Mouse (Mus musculus): Measurements from ENCODE around the gene Hddc3. TPM values are rescaled to one million over a fixed set of nuclear protein-coding genes. Genes with fewer than 3 reads are reported as not detected.
A peak's percentile ranks its signal among the peaks of the same experiment; 100 is the strongest.

The Hddc3 gene
- polyA plus RNA-seq, 1 experiment = 7.2 TPM

GRCm38 (mm10) chr7:80373352-80373751 lies 30.4 kb downstream of the Hddc3 start:
- WGBS = 69% methylated on average over 4 of the region's 4 CpGs
- H3K4me1 ChIP-seq (ENCODE audit: control insufficient read depth, insufficient read depth, insufficient read length, low read length) = peaks cover 5% of the 10 kb centered on the region
- H3K4me3 ChIP-seq (ENCODE audit: low read depth, low read length) = no peak overlapping the region
- TF ChIP-seq CTCF (IDR thresholded peaks at IDR 0.05; ENCODE audit: extremely low read depth, insufficient read length, insufficient replicate concordance, low read depth, low read length) (no peak), POLR2A (IDR thresholded peaks at IDR 0.05; ENCODE audit: low read depth, low read length) (no peak)
- H3K27me3 ChIP-seq (ENCODE audit: control insufficient read depth, insufficient read depth, low read length) = no peaks in the 10 kb centered on the region
- 0 out of 2 replicates have a peak overlapping the region, but pooled peaks have one; percentile 14 for H3K27ac ChIP-seq (ENCODE audit: insufficient read depth, low read depth, low read length)
- H3K36me3 ChIP-seq (ENCODE audit: control insufficient read depth, insufficient read depth, low read length) = no peaks in the 10 kb centered on the region

- WGBS = 83% methylated on average over 12 of the region's 12 CpGs
- peaks cover 3% of the 10 kb centered on the region; the same call in 1 of the 2 replicates for H3K4me1 ChIP-seq (ENCODE audit: control insufficient read depth, insufficient read depth, insufficient read length, low read length)
These were observed 30.9 kb downstream of the Hddc3 start for GRCm38 (mm10) chr7:80373850-80374249.

GRCm38 (mm10) chr7:80374280-80374679 lies 31.4 kb downstream of the Hddc3 start:
- Histone ChIP-seq H3K27me3 (ENCODE audit: control insufficient read depth, insufficient read depth, low read length) (no peaks in the 10 kb centered on the region), H3K27ac (ENCODE audit: insufficient read depth, low read depth, low read length) (0 out of 2 replicates have a peak overlapping the region, but pooled peaks have one; percentile 6), H3K4me1 (ENCODE audit: control insufficient read depth, insufficient read depth, insufficient read length, low read length) (peaks cover 3% of the 10 kb centered on the region; the same call in 1 of the 2 replicates), H3K36me3 (ENCODE audit: control insufficient read depth, insufficient read depth, low read length) (no peaks in the 10 kb centered on the region), H3K4me3 (ENCODE audit: low read depth, low read length) (no peak overlapping the region)
- no peak for TF ChIP-seq POLR2A (IDR thresholded peaks at IDR 0.05; ENCODE audit: low read depth, low read length)
- TF ChIP-seq CTCF (IDR thresholded peaks at IDR 0.05; ENCODE audit: extremely low read depth, insufficient read length, insufficient replicate concordance, low read depth, low read length) = no peak
- WGBS = 56% methylated on average over 3 of the region's 3 CpGs

More at GRCm38 (mm10) chr7:80373850-80374249, 30.9 kb downstream of the Hddc3 start:
- 0 out of 2 replicates have a peak overlapping the region, but pooled peaks have one; percentile 14 for H3K27ac ChIP-seq (ENCODE audit: insufficient read depth, low read depth, low read length)
- no peaks in the 10 kb centered on the region for H3K36me3 ChIP-seq (ENCODE audit: control insufficient read depth, insufficient read depth, low read length)
- no peak overlapping the region for H3K4me3 ChIP-seq (ENCODE audit: low read depth, low read length)
- TF ChIP-seq POLR2A (IDR thresholded peaks at IDR 0.05; ENCODE audit: low read depth, low read length) (no peak), CTCF (IDR thresholded peaks at IDR 0.05; ENCODE audit: extremely low read depth, insufficient read length, insufficient replicate concordance, low read depth, low read length) (no peak)
- H3K27me3 ChIP-seq (ENCODE audit: control insufficient read depth, insufficient read depth, low read length) = no peaks in the 10 kb centered on the region

GRCm38 (mm10) chr7:80374733-80375132 lies 31.8 kb downstream of the Hddc3 start:
- TF ChIP-seq CTCF (IDR thresholded peaks at IDR 0.05; ENCODE audit: extremely low read depth, insufficient read length, insufficient replicate concordance, low read depth, low read length) (no peak), POLR2A (IDR thresholded peaks at IDR 0.05; ENCODE audit: low read depth, low read length) (no peak)
- no peaks in the 10 kb centered on the region for H3K27me3 ChIP-seq (ENCODE audit: control insufficient read depth, insufficient read depth, low read length)
- H3K4me3 ChIP-seq (ENCODE audit: low read depth, low read length) = no peak overlapping the region
- H3K4me1 ChIP-seq (ENCODE audit: control insufficient read depth, insufficient read depth, insufficient read length, low read length) = peaks cover 3% of the 10 kb centered on the region; the same call in 1 of the 2 replicates
- H3K27ac ChIP-seq (ENCODE audit: insufficient read depth, low read depth, low read length) = no peak overlapping the region
- WGBS = 92% methylated on average over 3 of the region's 3 CpGs
- H3K36me3 ChIP-seq (ENCODE audit: control insufficient read depth, insufficient read depth, low read length) = 0 out of 2 replicates have a peak, but pooled peaks cover 1% of the 10 kb centered on the region

- TF ChIP-seq POLR2A (IDR thresholded peaks at IDR 0.05; ENCODE audit: low read depth, low read length) = no peak
- no peak for TF ChIP-seq CTCF (IDR thresholded peaks at IDR 0.05; ENCODE audit: extremely low read depth, insufficient read length, insufficient replicate concordance, low read depth, low read length)
- H3K4me1 ChIP-seq (ENCODE audit: control insufficient read depth, insufficient read depth, insufficient read length, low read length) = peaks cover 3% of the 10 kb centered on the region; the same call in 1 of the 2 replicates
- no peak overlapping the region for H3K4me3 ChIP-seq (ENCODE audit: low read depth, low read length)
- WGBS = 47% methylated on average over 9 of the region's 9 CpGs
- no peaks in the 10 kb centered on the region for H3K27me3 ChIP-seq (ENCODE audit: control insufficient read depth, insufficient read depth, low read length)
- H3K36me3 ChIP-seq (ENCODE audit: control insufficient read depth, insufficient read depth, low read length) = 0 out of 2 replicates have a peak, but pooled peaks cover 1% of the 10 kb centered on the region
- H3K27ac ChIP-seq (ENCODE audit: insufficient read depth, low read depth, low read length) = no peak overlapping the region
These were observed 32.6 kb downstream of the Hddc3 start for GRCm38 (mm10) chr7:80375376-80376039.

- Histone ChIP-seq H3K4me1 (ENCODE audit: control insufficient read depth, insufficient read depth, insufficient read length, low read length) (peaks cover 3% of the 10 kb centered on the region; the same call in 1 of the 2 replicates), H3K4me3 (ENCODE audit: low read depth, low read length) (no peak overlapping the region), H3K27ac (ENCODE audit: insufficient read depth, low read depth, low read length) (no peak overlapping the region), H3K36me3 (ENCODE audit: control insufficient read depth, insufficient read depth, low read length) (0 out of 2 replicates have a peak, but pooled peaks cover 1% of the 10 kb centered on the region), H3K27me3 (ENCODE audit: control insufficient read depth, insufficient read depth, low read length) (no peaks in the 10 kb centered on the region)
- WGBS = 79% methylated on average over 10 of the region's 10 CpGs
- no peak for TF ChIP-seq CTCF (IDR thresholded peaks at IDR 0.05; ENCODE audit: extremely low read depth, insufficient read length, insufficient replicate concordance, low read depth, low read length)
- no peak for TF ChIP-seq POLR2A (IDR thresholded peaks at IDR 0.05; ENCODE audit: low read depth, low read length)
These were observed 33.3 kb downstream of the Hddc3 start for GRCm38 (mm10) chr7:80376192-80376591.

- 0 out of 2 replicates have a peak, but pooled peaks cover 1% of the 10 kb centered on the region for H3K36me3 ChIP-seq (ENCODE audit: control insufficient read depth, insufficient read depth, low read length)
- no peak overlapping the region for H3K27ac ChIP-seq (ENCODE audit: insufficient read depth, low read depth, low read length)
- H3K4me1 ChIP-seq (ENCODE audit: control insufficient read depth, insufficient read depth, insufficient read length, low read length) = peaks cover 3% of the 10 kb centered on the region; the same call in 1 of the 2 replicates
- 25% methylated on average over 6 of the region's 6 CpGs for WGBS
- H3K4me3 ChIP-seq (ENCODE audit: low read depth, low read length) = no peak overlapping the region
- TF ChIP-seq POLR2A (IDR thresholded peaks at IDR 0.05; ENCODE audit: low read depth, low read length) (no peak), CTCF (IDR thresholded peaks at IDR 0.05; ENCODE audit: extremely low read depth, insufficient read length, insufficient replicate concordance, low read depth, low read length) (peak; percentile 67; the same call in 1 of the 2 replicates)
- no peaks in the 10 kb centered on the region for H3K27me3 ChIP-seq (ENCODE audit: control insufficient read depth, insufficient read depth, low read length)
These were observed 34.6 kb downstream of the Hddc3 start for GRCm38 (mm10) chr7:80377471-80377870.

All from small intestine, adult 2 months (tissue).